Mouse (Mus musculus) splenic B cell, adult 2 months (primary cell): ENCODE measurements around the gene H2-Eb1.

Source experiments
- DNase-seq: peaks from one replicate; pipeline ENCODE4 v3.0.0-alpha.2; 2011; ENCODE audit warnings: low read depth, low spot score
- H3K27me3 ChIP-seq: 2 replicates; pipeline ENCODE4 v1.6.1; 2012; ENCODE audit warnings: mild to moderate bottlenecking, low read length, moderate library complexity, mixed read lengths; ENCODE audit not compliant: control insufficient read depth, poor library complexity, insufficient read depth, severe bottlenecking
- H3K36me3 ChIP-seq: 2 replicates; pipeline ENCODE4 v1.6.1; 2012; ENCODE audit warnings: mild to moderate bottlenecking, low read length, moderate library complexity, mixed read lengths; ENCODE audit not compliant: control insufficient read depth, poor library complexity, insufficient read depth, severe bottlenecking

H2-Eb1 gene

GRCm38 (mm10) chr17:34363676-34364310 is 58.1 kb downstream of the H2-Eb1 start:
- no peaks in the 10 kb centered on the region for H3K36me3 ChIP-seq
- no peaks in the 10 kb centered on the region for H3K27me3 ChIP-seq
- DNase-seq = peak; percentile 54

GRCm38 (mm10) chr17:34365031-34365430 is 59.4 kb downstream of the H2-Eb1 start:
- DNase-seq = no peak
- Histone ChIP-seq H3K36me3 (no peaks in the 10 kb centered on the region), H3K27me3 (no peaks in the 10 kb centered on the region)
